Mouse (Mus musculus): ENCODE data around the gene Gtf3a. TPM values are rescaled to one million over a fixed set of nuclear protein-coding genes. Genes with fewer than 3 reads are reported as not detected.
"Not testable (repeated sequence)": the region's sequence is repeated elsewhere in the genome, so short reads cannot be mapped to it uniquely, and the experiment has no call there.

The Gtf3a gene
- 10 to 100 TPM; 29.2 to 29.5 TPM for total RNA-seq (2021)

DNA sequence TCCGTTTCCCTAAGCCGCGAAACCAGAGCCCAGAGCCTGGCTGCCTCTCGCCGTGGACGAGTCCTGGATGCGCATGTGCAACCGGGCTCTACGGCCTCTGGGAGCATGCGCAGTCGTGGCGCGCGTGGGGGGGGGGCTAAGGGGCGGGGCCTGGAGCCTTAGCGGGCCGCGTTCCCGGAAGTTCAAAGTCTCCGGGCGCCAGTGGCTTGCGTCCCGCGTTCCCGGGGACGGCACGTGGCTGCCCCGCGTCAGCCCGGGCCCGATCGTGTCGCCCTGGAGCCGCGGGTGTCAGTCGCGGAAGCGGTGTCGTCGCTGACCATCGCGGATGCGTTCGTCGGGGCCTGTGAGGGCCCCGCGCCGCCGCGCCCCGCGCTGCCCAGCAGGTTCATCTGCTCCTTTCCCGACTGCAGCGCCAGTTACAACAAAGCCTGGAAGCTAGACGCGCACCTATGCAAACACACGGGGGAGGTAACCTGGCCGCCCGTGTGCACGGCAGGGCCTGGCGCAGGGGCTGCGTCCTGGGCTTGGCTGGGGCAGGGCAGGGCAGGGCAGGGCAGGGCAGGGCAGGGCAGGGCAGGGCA is at the start of gene Gtf3a:
TSS of gene Gtf3a (plus strand) at position 150 of the 581 bp plus-strand sequence.
- peak; percentile 81 for DNase-seq

DNA sequence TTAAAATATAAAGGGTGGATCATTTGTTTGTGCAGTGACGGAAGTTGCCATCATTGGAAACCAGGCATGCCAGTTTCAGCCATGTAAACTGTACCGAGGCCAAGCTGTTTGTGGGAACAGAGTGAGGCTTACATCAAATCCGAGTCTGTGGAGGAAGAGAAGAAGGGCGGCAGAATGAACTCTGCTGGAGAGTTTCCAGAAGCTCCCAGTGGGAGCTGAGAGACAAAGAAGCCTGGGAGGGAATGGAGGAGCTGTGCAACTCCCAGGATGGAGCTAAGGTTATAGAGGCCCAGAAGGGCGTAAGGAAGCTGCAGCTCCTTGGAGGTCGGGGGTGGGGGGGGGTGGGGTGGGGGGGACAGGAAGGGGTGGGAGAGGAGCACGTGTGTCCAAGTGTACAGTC is 48.1 kb upstream of the Gtf3a start:
- peak; percentile 43 for DNase-seq

DNA sequence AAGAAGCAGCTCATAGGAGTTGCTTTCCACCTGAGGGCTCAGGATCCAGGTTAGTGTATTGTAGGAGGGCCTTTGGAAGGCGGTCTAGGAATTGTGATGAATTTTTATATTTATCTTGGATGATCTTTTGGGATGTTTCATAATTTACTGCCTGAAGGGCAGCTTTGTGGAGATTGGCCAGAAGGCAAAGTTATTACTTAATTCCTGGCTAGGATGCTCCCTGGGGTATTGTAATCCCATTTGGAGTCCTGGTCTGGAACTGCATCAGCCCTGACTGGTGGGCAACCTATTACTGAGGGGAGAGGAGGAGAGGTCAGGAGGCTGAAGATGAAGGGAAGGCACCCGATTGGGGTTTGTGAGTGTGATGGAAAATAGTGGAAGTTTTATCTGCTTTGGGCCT is 47.0 kb upstream of the Gtf3a start:
- no peak for DNase-seq

DNA sequence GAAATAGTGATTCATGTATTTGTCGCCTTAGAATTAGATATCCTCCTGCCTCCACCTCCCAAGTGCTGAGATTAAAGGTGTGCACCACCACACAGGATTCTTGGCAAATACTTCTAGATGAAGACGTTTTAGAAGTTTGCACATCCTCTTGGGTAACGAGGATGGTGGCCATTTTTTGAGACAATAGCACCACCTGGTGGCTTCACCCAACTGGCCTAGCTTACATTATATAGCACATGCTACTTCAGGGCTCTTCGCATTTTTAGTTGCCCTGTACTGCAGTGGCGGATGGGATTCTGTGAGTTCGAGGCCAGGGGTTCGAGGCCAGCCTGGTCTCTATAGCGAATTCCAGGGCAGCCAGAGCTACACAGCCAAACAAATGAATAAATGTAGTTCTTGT is 44.1 kb upstream of the Gtf3a start:
- peak; percentile 84 for DNase-seq

DNA sequence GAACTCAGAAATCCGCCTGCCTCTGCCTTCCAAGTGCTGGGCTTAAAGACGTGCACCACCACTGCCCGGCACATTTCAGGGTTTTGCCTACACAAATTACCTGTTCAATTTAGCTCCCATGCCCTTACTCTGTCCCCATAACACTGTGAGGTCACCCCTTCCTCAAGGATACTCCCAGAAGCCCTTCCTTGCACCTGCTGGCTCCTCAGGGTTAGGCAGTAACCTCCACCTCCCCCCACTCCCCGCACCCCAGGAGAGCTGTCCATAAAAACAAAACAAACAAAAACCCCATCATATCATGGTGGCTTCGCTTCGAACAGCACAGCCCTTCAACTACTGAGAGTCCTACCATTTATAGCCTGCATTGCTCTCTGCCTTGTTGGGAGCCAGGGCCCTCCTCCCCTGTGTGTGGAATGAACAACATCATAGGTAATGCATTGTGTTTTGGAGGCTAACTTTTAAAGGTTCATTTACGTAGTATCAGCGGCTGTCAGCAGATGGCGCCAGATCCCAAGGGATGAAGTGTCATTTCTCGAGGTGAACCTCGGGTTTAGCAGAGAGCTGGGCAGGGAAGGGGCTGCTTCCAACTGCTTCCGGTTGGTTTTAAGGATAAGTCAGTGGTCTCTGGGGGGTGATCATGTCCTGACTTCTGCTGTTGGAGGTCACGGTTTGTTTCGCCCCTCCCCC is 42.8 kb upstream of the Gtf3a start:
- DNase-seq = peak; percentile 86

DNA sequence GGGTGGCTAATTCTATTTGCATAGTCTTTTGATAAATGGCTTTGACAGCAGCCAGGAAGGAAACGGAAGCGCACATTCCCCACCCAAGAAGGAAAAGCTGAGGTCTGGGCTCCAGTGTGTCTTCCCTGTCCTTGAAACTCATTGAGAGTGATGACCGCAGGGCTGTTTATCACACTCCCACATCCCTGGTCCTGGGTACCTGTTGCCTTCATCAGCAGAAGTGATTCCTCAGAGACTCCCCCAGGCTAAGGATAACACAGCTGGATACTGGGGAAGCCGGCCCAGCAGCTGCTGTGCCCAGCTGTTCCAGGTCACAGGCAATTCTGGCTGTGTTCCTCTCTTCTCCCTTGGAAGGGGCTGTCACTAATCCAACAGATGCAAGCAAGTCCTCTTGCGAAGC is 40.9 kb upstream of the Gtf3a start:
- peak; percentile 20 for DNase-seq

DNA sequence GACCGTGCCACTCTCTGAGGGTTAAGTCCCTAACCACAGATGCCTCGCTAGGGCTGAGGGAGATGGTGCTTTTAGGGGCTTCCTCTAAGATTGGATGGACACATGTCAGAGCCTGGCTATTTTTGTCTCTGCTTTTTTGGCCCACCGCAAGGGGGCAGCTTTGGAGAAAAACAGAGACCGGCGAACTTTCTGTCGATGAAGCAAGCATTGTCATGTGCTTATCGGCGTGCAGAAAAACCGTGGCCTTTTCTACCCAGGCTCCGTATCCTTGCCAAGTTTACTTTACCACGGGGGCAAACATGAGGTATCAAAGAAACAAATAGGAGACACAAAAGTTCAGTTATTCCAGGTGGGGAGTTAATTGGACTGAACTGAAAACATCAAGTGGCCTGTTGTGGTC is 39.8 kb upstream of the Gtf3a start:
- DNase-seq = no peak

DNA sequence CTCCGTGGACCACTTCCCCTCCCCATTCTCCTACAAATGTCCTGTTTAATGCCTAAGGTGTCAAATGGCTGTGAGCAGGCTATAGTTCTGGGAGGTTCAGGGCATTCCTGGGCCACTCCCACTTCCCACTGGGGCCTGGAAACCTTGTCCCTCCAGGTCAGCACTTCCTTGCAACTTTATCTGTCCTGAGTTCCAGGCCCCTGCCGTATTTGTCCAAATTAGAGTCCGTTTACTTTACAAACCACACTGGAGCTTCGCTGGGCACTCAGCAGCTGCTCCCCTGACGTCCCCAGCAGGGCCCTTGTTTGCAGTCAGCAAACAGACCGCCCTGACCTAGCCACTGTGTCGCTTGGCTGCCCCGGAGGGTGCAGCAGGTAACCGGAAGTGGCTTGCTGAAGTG is 36.3 kb upstream of the Gtf3a start:
- no peak for DNase-seq

DNA sequence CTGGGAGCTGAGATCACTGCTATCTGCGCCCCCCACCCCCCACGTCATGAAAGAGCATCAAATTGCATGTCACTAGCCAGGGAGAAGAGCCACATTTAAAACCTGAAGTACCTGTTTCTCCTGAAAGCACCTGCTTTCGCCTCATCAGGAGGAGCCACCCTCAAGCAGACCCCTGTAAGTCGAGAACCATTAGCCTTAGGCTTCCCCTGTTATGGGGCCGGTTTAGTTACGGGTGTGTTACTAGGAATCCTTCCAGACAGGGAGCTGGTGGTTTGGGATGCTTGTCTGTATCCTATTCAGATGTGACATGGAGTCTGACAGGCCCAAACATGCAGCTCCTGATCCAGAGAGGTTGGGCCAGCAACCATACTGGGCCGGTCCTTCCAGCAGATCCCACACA is 35.1 kb upstream of the Gtf3a start:
- DNase-seq = no peak

DNA sequence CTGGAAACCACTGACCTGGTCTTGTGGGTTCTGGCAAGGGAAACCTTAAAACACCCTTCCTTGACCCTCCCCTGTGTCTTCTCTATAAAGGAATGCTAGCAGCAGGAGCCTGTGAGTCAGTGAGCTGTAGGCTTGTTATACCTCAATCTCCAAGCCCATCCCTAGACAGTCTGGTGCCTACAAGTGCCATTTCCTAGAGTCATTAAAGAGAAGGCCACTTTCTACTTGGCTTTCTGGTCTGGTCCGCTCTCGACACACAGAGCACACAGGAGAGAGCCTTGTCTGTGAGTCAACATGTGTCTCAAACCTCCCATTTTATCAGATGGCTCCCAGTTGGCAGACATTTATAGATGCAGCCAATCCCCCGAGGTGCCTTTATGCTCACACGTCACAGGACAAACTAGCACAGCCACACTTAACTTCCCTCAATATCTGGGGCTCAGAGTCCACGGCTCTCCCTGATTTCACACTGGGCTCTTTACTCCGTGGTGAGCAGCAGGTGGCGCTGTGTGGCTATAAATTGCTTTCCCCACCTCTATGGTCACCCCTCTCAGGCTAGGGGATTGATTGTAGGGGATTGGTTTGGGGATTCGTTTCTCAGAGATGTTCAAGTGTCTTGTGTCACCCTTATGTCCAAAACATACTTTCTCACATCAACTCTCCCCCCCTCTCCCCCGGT is 34.2 kb upstream of the Gtf3a start:
- peak; percentile 77 for DNase-seq

DNA sequence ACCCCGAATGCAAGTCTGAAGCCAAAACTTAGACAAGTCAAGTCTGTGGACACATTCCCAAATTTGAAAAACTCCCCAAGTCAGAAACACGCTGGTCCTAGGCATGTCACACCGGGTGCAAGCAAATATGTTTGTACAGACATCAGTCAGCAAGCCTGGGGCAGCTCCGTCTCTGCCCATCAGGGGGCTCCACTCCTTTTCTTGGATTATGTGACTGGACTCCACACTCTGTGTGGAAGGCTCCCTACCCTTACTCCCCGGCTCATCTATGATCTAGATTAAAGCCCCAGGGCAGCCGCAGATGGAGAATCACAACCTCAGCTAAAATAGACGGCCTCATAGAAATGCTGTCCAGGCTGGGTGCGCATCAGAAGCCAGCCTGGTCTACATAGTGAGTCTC is 32.2 kb upstream of the Gtf3a start:
- no peak for DNase-seq

DNA sequence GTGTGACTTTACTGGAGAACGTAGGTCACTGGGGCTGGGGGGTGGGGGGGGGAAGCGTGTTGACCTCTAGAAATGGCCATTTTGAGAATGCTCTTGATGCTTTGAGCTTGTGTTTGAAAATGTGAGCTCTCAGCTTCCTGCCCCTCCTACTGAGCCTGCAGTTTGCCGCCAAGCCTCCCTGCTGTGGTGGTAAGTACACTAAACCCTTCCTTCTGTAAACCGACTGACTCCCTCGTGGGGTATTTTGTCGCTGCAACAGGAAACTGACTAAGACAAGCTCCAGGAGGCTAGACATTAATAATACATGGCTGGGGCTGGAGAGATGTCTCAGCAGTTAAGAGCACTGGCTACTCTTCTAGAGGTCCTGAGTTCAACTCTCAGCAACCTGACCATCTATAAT is 31.7 kb upstream of the Gtf3a start:
- DNase-seq = no peak

DNA sequence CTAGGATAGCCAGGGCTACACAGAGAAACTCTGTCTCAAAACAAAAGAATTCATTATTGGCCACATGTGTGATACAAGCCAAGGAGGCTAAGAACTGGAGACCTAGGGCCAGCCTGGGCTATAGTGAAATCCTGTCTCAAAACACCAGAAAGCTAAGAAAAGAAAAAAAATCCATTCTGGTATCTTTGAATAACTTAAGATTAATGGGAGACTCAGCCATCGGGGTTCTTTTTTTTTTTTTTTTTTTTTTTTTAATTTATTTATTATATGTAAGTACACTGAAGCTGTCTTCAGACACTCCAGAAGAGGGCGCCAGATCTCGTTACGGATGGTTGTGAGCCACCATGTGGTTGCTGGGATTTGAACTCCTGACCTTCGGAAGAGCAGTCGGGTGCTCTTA is 31.1 kb upstream of the Gtf3a start:
- DNase-seq = not testable (repeated sequence)

DNA sequence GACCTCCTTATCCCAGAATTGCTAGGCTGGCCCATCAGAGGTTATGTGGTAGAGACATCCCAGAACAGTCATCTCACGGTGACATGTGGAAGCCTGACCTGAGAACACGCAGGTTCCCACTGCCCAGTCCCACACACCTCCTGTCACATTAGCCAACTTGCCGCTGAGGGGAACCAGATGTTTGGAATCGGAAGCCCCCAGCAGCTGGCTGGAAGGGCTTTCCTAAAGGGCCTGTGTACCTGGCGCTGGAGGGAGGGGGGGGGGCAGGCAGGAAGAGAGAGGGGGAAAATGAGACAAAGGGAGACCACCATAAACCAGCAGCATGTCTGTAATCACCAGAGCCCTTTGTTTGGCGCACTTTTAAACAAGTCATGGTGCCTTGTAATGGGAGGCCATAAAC is 28.6 kb upstream of the Gtf3a start:
- no peak for DNase-seq

DNA sequence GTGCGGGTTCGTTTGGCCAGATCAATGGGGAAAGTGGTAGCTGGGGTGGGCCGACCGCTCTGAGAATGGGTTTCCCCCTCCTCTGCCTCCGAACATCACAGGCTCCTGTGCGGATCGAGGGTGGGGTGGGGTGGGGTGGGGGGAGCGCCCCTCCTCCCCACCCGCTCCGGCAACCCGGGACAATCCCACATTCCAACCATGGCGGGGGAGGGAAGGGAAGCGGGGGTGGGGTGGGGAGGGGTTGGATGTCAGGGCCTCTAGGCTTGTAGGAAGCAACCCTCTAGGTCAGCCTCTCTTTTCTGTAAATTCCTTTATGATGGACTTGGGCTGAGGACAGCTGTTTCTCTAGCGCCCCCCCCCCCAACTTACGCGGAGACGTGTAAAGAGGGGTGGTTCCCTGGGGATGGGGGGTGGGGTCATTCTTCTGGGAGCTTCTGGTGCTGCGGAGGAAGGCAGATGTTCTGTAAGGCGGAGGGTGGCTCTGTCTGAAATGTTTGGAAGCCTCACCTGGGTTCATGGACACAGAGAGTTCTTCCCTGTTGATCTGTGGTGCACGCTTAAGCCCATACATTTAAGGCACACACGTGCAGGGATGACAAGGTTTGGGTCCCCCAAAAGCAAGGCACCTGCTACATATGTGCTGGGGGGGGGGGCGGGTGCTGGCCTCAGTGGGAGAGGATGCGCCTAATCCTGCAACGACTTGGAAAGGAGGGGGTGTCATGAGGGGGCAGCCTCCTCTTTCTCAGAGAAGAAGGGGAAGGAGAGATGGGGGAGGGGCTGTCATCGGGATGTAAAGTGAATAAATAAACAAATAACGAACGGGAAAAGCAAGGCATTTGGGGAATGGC is 27.9 kb upstream of the Gtf3a start:
- no peak for DNase-seq

DNA sequence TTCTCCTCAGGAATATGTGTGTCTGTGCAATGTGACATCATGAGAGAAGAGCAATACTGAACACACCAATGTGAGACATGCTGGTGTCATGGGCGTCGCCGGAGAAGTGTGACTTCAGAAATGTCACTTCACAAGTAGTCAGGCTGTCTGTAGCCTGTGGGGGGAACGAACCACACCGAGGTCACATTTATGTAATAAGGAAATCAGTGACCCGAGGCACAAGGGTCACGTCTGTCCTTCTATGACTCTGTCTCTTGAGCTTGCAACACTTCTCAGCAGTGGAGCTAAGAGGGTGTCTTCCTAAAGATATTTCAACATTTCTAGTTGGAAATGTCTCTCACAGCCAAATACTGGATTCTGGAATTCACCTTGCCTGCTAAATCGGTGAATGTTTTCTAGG is 27.2 kb upstream of the Gtf3a start:
- DNase-seq = no peak

DNA sequence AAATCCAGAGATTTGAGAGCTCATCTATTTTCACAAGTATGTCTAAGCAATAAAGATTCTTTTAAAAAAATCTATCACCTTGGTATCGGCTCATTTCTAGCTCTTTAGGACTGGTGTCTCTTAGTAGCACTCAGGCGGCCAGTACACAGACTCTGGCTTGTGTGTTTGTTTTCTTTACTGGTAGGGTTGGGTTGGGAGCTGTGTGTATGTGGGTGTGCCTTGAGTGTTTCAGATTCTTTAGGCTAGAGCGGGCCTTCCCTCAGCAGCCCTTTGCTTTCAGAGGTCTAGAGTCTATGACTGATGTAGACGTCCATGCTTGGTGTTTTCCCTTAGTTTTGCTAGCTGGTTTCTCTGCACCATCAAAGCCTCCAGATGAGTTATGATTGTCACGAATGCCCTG is 24.9 kb upstream of the Gtf3a start:
- no peak for DNase-seq

DNA sequence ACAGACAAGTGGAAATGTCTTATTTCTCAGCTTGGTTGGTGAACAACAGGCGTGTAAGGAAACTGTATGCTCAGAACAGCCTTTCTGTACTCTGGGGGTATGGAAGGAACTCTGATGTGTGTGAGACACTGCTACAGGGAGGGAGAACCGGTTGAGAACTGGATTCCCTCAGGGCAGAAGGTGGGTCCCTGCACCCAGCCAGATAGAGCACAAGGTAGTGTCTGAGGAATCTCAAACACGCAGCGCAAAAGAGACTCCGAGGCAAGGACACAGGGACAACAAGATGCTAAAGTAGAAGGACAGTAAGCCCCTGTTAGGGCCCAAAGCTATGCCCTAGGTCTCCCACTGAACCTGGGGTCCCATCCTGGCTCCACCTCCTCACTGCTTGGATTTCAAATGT is 21.8 kb upstream of the Gtf3a start:
- no peak for DNase-seq

DNA sequence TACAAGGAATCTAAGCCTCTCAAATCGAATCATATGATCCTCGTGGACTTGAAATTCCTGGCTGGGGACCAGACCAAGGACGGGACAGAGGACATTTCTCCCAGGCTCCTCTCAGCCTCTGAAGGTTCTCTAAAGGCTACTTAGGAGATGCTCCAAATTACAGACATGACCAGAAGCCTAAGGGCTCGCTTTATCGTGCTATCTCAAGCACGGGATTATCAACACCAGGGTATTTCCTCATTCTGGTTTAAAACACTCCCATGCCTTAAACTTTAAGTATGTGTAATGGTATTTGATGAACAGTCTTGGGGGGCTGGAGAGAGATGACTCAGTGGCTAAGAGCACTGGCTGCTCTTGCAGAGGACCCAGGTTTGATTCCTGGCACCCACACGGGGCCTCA is 17.0 kb upstream of the Gtf3a start:
- no peak for DNase-seq

DNA sequence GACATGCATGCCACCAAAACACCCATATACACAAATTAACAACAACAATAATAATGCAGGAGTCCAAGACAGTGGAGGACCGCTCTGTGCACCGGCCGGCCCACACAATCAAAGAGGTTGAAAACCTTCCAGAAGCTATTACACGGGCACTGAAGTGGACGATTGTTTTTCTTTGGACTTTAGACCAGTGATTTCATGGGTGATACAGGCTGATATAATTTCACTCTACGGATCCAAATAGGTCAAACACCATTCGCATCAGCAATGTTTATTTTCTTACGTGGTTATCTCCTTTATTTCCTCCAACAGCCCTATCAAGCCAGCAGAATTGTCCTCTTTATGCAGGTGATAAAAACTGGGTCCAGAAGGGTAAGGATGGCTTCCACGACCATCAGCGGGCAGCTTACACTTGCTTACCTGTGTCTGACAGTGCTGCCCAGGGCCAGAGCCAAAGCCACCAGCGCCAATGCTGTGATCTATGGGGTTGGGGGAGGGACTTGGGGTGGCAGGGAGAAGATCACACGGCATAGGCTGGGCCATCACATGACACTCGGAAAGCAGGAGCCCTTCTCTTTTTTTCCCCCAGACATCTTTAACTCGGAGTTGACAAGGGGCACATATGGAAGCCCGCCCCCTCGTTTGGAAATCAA is 16.4 kb upstream of the Gtf3a start:
- DNase-seq = no peak

DNA sequence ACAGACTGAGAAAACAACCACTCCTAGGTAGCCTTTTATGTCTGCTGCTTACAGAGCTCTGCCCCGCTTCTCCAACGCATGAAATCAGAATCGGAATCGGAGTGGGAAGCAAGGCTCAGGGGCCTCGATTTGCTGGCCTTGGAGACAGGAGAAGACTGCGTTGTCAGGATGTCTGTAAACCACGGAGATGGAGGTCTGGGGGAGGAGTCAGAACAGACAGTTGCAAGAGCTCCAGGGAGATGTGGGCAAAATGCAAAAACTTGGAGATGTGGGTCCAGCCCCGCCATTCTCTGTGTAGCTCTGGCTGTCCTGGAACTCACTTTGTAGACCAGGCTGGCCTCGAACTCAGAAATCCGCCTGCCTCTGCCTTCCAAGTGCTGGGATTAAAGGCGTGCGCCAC is 15.0 kb upstream of the Gtf3a start:
- no peak for DNase-seq

Measured in heart, postnatal 4 days (tissue).